Mouse (Mus musculus) R1 (cell line): Measurements from ENCODE around the gene Dync2li1.
A peak's percentile ranks its signal among the peaks of the same experiment; 100 is the strongest.

Experiments
- DNase-seq: peaks from one replicate; pipeline ENCODE4 v3.0.0-alpha.2; 2018; ENCODE audit warnings: low read depth, low spot score

Gene Dync2li1

DNA sequence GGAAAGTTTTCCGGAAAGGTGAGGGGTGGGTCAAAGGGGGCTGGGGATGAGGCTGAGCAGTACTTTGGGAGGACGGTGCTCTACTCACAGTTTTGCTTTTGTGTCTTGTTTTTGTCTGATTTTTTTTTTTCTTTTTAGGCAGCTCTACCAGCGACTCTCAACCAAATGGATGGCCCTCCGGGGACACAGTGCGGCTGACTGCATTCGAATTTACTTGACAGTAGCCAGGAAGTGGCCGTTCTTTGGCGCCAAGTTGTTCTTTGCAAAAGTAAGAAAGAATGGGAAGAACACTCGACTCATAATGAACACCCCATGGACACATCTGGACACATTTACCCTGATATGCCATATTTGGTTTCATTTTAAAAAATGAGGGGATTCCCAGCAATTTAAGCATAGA, 14.8 kb upstream of the Dync2li1 start:
- no peak for DNase-seq

DNA sequence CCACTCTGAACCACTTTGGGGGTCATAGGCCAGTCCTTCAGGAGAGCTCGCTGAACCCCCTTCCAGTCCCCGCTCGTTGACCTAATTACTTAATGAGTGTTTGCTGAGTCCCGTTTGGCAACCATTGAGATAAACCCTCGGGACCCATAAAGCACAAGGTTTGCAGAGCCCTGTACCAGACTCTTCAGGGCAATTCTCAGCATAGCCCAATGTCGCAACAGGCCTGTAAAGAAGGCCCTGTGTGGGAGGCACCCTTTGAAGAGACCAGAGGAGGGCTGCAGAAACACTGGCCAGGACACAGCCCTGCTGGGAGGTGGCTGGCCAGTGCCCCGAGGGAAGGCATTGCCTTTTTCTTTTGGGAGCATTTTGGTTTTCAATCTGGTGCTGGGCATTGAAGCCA, 14.3 kb upstream of the Dync2li1 start:
- DNase-seq: no peak

DNA sequence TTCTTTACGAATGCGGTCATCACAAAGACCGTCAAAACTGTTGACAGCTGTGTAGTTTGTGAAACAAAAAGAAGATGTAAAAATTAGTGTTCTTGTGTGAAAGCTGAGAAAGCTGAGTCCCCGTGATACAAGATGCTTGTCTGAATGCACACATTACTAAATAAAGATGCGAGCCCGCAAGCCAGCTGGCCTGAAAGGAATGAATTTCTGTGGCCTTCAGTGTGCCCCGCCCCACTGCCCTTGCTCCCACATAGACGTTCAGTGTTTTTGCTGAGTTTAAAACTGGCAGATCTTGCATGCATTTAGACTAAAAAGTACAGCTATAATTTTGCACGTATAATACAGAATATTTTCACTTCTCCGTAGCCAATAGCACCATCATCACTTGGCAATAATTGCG, 10.5 kb upstream of the Dync2li1 start:
- no peak for DNase-seq

DNA sequence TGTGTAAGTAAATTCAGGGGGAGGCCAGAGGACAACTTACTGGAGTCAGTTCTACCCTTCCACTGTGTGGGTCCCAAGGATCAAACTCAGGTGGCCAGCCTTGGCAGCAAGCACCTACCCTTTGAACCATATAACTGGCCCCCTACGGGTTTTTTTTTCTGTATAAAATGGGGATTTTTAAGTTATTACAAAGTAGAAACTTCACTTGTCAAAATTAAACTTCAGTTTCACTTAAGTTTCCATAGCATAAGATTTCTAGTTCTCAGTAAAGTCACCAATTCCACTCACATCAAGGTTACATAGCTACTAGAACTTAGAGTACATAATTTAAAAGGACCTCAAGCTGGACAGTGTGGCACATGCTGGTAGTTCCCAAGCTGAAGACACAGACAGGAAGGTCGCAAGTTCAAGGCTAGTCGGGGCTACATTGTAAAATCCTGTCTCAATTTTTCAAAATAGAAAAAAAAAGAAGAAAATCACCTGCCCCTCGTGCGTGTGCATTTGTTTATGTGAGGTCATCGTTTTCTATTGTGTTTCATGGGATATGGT, 9.7 kb upstream of the Dync2li1 start:
- no peak for DNase-seq

DNA sequence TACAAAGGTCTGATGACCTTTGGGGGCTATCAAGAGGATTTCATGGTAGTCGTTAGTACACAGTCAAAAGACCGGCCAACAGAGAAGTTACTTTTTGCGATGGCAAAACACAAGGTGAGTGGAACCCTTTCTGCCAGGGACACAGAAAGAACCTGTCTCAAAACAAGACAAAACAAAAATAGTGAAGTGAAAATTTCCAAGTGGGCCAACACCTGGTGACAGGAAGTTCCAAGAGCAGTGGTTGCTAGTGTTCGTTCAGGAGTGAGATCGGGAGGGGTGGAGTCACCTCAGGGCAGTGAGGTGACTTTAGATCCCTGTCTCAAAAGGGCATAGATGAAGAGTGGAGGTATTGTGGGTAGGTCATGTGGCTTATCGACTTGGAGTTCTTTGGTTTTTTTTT, 8.3 kb upstream of the Dync2li1 start:
- no peak for DNase-seq

DNA sequence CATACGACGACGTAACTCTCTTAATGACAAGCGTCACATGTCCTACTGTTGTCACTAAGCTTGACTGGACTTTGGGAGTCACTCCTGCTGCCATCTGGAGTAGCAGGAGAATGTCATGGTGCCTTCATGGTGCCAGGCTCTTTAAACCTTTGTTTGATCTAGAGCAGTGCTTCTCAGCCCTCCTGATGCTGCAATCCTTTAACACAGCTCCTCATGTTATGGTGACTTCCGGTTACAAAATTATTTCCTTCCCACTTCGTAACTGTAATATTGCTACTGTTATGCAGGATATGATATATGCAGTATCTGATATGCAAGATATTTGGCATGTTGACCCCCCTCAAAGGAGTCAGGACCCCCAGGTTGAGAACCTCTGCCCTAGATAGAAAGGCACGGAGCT, 7.2 kb upstream of the Dync2li1 start:
- DNase-seq: no peak

DNA sequence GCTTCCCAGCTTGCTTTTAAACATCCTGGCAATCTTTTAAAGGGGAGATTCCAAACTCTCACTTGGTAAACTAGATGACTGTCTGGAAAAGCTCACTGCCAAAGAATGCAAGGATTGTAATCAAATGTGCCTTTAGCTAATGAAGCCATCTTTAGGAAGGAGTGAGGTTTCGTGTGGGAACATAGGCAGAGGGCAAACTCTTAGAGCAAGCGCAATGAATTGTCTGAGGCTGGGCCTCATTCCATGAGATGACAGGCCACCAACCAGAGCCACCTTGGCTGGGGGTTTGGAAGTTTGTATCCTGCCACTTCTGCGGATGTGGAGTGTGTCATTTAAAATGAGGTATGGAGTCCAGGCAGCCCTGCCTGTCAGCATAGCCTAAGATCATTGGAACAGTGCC, 6.2 kb upstream of the Dync2li1 start:
- no peak for DNase-seq

DNA sequence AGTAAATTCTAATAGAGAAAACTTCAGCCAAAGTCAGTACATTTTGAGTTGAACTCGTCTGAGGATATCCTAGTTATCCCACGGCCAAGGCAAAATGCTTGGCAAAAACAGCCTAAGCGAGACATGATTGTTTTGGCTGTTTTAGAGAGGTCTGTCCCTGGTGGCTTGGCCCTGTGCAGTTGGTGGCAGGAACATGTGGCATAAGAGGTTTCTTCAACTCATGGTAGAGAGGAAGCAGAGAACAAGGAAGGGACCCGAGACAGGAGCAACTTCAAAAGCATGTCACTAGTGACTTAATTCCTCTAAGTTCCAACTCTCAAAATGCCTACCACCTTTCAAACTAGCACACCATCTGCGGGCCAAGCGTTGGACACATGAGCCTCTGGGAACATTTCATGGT, 5.7 kb upstream of the Dync2li1 start:
- no peak for DNase-seq

DNA sequence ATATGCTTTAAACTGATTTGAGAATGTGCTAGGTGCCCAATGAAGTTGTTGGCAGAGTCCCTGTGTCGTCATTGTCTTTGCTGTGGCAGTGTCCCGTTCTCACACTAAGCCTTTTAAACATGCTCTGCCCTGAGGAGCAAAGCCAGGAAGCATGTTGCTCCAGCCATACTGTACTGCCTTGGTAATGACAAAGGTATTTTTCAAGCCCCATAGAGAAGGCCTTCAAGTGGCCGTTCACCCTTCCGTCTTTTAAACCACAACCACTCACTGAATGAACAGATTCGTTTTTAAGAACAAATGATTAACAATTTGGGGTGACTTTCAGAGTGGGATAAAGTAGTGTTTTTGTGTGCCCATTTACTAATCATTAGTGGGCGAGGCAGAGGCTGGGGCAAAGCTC, 5.1 kb upstream of the Dync2li1 start:
- no peak for DNase-seq

DNA sequence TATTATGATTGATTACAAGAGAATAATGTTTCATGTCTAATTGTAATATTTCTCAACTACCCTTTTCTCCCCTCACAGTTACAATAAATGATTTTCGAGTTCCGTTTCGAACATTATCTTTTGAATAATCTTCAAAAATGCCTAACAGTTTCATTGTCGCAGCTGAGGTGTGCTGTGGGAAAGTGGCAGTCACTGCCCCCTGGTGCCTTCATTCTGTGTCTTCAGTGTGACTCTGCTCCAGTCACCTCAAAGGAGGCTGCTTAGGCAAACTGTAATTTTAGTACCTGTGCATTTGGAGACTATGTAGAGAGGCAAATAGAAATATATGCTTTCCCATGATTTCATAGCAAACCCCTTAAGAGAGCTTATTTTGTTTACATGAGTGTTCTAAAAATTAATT, 4.3 kb upstream of the Dync2li1 start:
- no peak for DNase-seq

DNA sequence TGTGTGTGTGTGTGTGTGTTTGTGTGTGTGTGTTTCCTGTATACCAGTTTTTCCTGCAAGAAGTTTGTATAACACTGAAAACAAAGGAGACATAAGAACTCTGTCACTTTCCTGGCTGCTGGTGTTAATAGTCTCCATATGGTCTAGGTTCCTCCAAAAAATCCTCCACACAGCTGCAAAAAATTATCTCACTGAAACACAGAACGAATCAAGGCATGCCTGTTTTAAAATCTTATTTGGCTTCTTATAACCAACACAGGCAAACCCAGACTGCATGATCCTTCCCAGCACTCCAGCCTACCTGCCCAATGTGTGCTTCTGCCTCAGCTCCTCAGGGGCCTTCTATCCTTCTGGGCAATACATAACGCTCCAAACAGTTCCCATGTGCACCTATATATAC, 3.4 kb upstream of the Dync2li1 start:
- no peak for DNase-seq

DNA sequence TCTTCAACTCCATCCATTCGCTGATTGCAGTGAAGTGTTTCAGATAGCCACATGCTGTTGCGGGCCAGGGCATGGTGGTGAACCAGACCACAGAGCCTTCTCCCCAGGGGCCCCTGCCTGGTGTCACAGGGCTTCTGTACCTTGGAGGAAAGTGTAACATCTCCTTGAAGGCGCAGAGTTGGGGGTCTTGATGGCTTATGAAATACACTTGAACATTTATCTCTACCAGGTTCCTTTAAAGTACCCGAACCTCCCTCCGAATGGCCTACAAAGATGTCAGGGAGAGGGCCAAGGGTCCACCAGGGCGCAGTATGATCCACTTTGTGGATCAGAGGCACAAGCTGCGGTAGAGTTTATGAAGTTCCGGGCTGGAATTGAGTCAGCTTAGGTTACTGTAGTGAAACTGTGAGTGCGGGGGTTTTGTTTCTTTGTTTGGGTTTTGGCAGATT, 585 bp downstream of the Dync2li1 start:
- peak; percentile 34 for DNase-seq

DNA sequence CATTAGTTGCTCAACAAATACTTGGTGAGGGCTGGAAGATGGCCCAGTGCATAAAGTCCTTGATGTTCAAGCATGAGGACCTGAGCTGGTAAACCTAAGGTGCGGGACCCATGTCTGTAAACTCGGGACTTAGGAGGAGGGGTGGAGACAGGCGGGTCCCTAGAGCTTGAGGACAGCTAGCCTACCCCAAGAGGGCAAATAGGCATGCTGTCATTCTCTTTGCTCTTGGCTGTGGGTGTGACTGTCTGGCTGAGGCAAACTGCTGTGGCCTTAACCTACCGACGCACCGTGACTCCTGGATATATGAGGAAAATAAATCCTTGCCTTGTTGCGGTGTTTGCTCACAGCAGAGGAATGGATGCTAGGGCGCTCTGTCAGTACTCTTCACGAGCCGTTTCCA, 1.4 kb downstream of the Dync2li1 start:
- DNase-seq: no peak

DNA sequence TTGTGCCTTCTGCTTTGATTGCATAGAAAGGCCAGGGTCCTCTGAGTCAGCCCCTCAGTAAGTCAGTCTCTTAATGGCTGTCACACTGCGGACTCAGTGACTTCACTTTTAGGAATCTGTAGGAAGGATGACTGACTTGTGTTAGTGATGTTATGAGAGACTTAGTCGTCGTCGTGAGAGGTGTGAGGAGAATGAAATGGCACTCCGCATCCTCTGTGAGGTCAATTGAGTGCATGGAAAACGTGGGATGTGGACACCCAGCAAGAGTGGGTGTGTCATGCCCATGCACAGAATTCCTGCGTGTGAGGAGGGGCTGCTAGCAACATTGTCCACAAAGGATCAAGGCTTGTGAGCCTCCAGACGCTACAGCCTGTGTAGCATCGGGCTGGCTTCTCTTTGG, 2.3 kb downstream of the Dync2li1 start:
- no peak for DNase-seq

DNA sequence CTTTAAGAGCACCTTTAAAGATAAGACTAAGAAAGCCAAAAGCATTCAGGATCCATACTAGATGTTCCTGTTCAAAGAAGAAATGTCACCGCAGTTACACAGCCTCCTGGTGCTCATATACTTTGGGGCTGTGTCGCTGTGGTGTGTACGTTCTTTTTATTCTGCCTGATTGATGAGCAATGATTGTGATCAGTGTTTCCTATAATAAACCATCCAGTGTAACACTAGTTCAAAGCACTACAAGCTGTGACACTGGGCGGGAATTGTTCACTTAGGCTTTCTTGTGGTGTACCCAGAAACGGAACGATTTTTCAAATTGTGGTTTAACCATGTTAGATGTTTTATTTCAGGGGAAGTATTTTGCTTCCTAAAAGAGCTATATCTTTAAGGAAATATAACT, 5.5 kb downstream of the Dync2li1 start:
- DNase-seq: no peak

DNA sequence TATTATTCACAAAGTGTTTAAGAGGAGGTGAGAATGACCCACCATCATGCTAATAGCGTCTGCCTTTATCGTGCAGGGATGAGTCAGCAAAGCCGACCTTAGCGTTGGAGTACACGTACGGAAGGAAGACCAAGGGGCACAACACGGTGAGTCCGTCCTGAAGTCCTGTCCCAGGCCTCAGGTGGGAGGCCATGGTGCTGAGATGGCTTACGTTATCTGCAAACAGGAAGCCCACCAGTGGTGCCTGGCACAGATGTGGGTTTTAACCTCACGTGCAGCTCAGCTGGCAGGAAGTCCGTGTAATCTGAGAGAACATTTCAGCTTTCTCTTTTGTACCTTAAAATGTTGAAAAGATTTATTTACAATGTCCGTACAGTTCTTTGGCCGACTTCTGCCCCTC, 7.1 kb downstream of the Dync2li1 start:
- peak; percentile 21 for DNase-seq

DNA sequence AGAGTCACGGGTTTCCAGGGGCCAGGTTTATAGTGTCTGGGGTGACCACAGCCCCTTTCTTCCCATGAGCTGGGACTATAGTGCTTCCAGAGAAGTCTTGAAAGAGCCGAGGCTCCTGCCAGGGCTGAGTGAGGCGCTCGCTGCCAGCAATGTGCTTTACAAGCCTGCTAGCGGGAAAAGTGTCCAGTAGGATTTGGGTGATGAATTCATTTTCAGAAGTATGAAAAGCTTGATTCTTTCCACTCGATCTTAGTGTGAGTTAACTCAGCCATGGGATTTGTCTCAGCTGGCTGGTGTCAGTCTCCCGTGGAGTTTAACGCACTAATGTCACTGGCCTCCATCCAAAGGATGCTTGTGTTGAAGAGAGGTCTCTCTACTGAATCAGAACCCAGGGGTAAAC, 10.0 kb downstream of the Dync2li1 start:
- DNase-seq: no peak

DNA sequence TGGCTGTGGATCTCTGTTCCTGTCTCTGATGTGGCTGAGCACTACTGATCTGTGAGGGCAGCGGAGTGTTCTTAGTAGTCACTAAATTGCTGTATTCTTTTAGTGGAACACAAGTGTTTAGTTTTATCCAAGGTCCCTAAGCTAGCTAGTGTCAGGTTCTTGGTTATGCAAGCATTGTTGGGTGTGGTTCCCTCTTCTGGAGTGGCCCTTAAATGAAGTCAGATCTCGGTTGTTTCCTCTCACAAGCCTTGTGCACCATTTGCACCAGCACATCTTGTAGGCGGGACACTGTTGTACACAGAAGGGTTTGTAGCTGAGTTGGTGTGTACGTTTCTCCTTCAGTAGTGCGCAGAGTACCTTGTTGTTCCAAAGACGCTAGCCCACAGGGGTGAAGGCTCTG, 11.7 kb downstream of the Dync2li1 start:
- no peak for DNase-seq

DNA sequence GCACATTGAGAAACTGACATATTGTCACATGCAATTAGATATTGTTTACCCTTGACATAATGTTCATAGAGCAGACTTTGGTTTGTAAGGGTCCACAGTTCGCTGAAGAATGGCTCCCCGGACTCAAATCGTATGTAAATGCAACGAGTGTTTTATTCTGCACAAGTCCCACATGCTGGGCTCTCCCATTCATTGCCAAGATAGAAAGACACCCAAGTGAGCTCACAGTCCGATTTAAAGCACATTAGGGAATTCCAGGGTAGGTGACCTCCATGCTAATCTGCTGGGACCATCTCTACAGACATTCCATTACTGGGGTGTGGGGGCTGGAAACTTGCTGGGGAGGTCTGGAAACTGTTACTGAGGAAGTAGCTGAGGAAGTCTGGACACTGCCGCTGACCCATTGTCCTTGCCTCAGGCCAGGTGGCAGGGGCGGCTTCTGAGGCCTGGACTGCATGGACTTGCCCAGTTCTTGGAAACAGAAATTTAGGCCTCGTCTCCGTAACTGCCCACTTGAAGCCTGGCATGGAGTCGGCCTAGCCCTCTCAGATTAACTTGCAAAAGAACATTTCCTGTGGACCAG, 13.6 kb downstream of the Dync2li1 start:
- peak; percentile 96 for DNase-seq

DNA sequence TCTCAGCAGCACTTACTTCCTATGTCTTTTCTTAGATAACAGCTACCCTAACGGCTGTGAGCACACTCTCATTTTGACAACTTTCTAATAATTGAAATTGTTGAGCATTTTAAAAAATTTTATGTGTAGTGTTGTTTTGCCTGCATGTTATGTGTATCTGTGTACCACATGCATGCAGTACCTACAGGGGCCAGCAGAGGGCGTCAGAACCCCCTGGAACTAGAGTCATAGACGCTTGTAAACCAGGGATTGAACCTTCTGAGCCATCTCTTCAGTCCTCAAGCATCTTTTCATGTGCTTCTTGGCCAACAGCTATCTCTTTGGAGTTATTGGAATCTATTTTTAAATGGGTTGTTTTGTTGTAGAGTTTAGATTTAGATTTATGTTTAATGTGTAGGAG, 15.6 kb downstream of the Dync2li1 start:
- DNase-seq: peak; percentile 73

DNA sequence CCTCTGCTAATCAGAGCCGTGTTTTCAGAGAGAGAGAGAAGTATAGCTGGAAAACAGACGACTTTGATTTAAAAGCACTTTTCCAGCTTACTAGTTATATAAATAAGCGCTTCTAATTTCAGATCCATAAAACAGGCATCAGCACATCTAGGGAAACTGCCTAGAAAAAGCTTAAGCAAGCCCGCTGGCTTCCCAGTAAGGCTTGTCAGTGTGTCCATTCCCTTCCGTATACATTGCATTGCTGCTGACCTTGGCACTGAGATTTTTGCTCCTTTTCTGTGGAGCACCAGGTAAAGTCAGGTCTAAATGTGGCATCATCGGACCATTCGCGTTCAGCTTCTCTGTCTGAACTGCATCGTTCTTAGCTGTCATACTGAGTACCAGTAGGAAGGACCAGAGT, 16.0 kb downstream of the Dync2li1 start:
- DNase-seq: no peak

DNA sequence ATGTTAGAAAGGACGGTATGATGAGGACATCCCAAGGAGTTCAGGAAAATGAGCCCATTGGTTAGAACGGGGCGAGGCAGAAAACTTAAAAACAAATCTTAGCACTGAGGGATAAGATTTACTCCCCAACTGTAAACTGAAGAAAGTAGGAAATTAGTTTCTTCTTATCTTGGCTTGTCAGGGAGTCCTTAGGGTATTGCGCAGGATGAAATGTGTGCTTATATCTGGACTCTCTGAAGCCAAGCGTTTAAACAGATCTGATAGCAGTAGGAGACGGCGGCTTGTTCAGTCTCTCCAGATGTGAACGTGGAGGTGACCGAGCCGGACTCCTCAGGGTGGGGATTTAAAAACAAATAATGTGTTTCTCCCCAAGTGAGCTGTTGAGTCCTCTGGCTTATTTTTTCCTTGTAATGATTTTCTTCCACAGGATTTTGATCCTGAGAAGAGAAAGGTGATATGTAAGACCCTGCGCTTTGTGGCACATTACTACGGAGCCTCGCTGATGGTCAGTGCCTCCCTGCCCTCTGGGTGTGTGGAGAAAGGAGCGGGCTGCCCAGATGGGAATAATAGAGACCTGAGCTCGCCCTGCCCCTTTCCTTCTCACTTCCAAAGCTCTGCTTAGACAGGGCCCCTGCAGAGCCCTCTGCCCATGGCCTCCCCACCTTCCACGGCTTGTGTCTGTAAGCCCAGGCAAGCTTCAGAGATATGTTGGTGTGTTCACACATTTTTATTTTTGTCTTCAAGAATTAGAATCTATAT, 18.2 kb downstream of the Dync2li1 start:
- DNase-seq: no peak

DNA sequence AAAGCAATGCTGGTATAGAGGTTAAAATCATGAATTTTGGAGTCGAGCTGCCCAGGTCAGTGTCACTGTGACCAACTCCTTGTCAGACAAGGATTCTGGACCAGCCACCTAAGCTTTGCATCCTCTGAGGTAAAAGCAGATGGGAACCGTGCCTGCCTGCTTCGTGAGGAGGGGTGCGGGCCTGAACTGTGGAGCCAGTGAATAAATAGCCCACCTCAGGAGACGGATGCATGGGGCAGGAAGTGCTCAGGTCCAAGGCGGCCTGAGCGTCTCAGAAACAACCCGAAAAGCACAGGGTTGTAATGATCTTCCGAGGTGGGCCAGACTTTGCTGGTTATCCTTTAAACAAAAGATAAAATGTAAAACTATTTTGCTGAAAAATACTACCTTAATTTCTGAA, 18.8 kb downstream of the Dync2li1 start:
- no peak for DNase-seq
